Mouse (Mus musculus) intestine, postnatal 0 days (tissue): ENCODE results near the gene Plpp3. TPM values are rescaled to one million over a fixed set of nuclear protein-coding genes. Genes with fewer than 3 reads are reported as not detected.

Experiments
- ATAC-seq: fragments of 200-750 bp; cut with Nextera tagmentation; 2 replicates; pipeline ENCODE4 v1.8.0; 2017; ENCODE audit warnings: mild to moderate bottlenecking, moderate TSS enrichment, moderate library complexity
- H3K27ac ChIP-seq: fragments of 300-500 bp; sonication (generic); 2 replicates; pipeline ENCODE4 v1.5.1; 2014; ENCODE audit warnings: mild to moderate bottlenecking, low read depth, low read length, moderate library complexity
- H3K27me3 ChIP-seq: fragments of 300-500 bp; sonication (generic); replicated peaks from 2 replicates; pipeline ENCODE4 v1.6.1; 2014; ENCODE audit warnings: low read length, mixed read lengths; ENCODE audit not compliant: control insufficient read depth, insufficient read depth
- H3K36me3 ChIP-seq: fragments of 300-500 bp; sonication (generic); 2 replicates; pipeline ENCODE4 v1.6.1; 2014; ENCODE audit warnings: mild to moderate bottlenecking, moderate library complexity; ENCODE audit not compliant: control insufficient read depth, insufficient read depth
- H3K4me1 ChIP-seq: fragments of 300-500 bp; sonication (generic); replicated peaks from 2 replicates; pipeline ENCODE4 v1.6.1; 2014; ENCODE audit warnings: antibody characterized with exemption, low read length, mixed read lengths; ENCODE audit not compliant: control insufficient read depth, insufficient read depth
- H3K4me2 ChIP-seq: fragments of 300-500 bp; sonication (generic); replicated peaks from 2 replicates; pipeline ENCODE4 v1.6.1; 2014; ENCODE audit warnings: low read depth, mild to moderate bottlenecking, moderate library complexity
- H3K4me3 ChIP-seq: fragments of 300-500 bp; sonication (generic); 2 replicates; pipeline ENCODE4 v1.5.1; 2014; ENCODE audit warnings: low read depth, low read length
- H3K9ac ChIP-seq: fragments of 300-500 bp; sonication (generic); 2 replicates; pipeline ENCODE4 v1.6.1; 2014; ENCODE audit warnings: mild to moderate bottlenecking, low read depth, low read length
- H3K9me3 ChIP-seq: fragments of 300-500 bp; sonication (generic); 2 replicates; pipeline ENCODE4 v1.6.1; 2016; ENCODE audit warnings: mixed run types; ENCODE audit not compliant: control insufficient read depth
- CTCF ChIP-seq: sonication (generic); IDR thresholded peaks from 2 replicates; pipeline ENCODE4 v1.5.1; 2016; ENCODE audit warnings: low read depth, mild to moderate bottlenecking, control low read depth, antibody characterized with exemption, moderate library complexity
- WGBS: fragments of 180-500 bp; shearing (Covaris S2); extraction: QIAGEN DNeasy Blood & Tissue Kit; methylation state at CpG from one replicate; pipeline ENCODE4 v1.1.7; 2014; 5-methylcytosine and 5-hydroxymethylcytosine counted together
- polyA plus RNA-seq: library from polyadenylated mRNA; unstranded; fragments of >200 nt; fragmentation: Nextera tagmentation; extraction: Ambion mirVana; gene quantifications from 2 replicates; pipeline ENCODE4 v1.2.1, GENCODE M21; 2015

The Plpp3 gene
- polyA plus RNA-seq, 1 experiment from 2014 or later, result 84.1 TPM

- H3K4me1 ChIP-seq, result peaks cover 4% of the 10 kb centered on the region; the same call in 1 of the 2 replicates
- H3K9me3 ChIP-seq, result no peaks in the 10 kb centered on the region
- no peak overlapping the region for H3K4me2 ChIP-seq
- no peak for ATAC-seq
- H3K4me3 ChIP-seq, result no peak overlapping the region
- WGBS, result 88% methylated on average over 6 of the region's 6 CpGs
- no peak overlapping the region for H3K9ac ChIP-seq
- no peak for TF ChIP-seq CTCF
- no peak overlapping the region for H3K27ac ChIP-seq
- H3K36me3 ChIP-seq, result no peaks in the 10 kb centered on the region
- no peaks in the 10 kb centered on the region for H3K27me3 ChIP-seq
Measured at GRCm38 (mm10) chr4:105271166-105271565, 114.0 kb downstream of the Plpp3 start.

GRCm38 (mm10) chr4:105273034-105273433 is 115.9 kb downstream of the Plpp3 start:
- peaks cover 4% of the 10 kb centered on the region; the same call in 1 of the 2 replicates for H3K4me1 ChIP-seq
- H3K27ac ChIP-seq, result no peak overlapping the region
- H3K9me3 ChIP-seq, result no peaks in the 10 kb centered on the region
- H3K4me2 ChIP-seq, result no peak overlapping the region
- no peak overlapping the region for H3K9ac ChIP-seq
- no peak for TF ChIP-seq CTCF
- no peaks in the 10 kb centered on the region for H3K36me3 ChIP-seq
- no peak for ATAC-seq
- H3K27me3 ChIP-seq, result no peaks in the 10 kb centered on the region
- WGBS, result 82% methylated on average over 2 of the region's 2 CpGs
- no peak overlapping the region for H3K4me3 ChIP-seq

GRCm38 (mm10) chr4:105273486-105273885 is 116.3 kb downstream of the Plpp3 start:
- Histone ChIP-seq H3K27me3 (no peaks in the 10 kb centered on the region), H3K9me3 (no peaks in the 10 kb centered on the region), H3K4me1 (peaks cover 4% of the 10 kb centered on the region; the same call in 1 of the 2 replicates), H3K9ac (no peak overlapping the region), H3K27ac (no peak overlapping the region), H3K4me2 (no peak overlapping the region), H3K4me3 (no peak overlapping the region), H3K36me3 (no peaks in the 10 kb centered on the region)
- TF ChIP-seq CTCF, result no peak
- ATAC-seq, result no peak
- 91% methylated on average over 4 of the region's 4 CpGs for WGBS

- no peak overlapping the region for H3K9ac ChIP-seq
- TF ChIP-seq CTCF, result no peak
- no peaks in the 10 kb centered on the region for H3K27me3 ChIP-seq
- H3K9me3 ChIP-seq, result no peaks in the 10 kb centered on the region
- WGBS, result 64% methylated on average over 3 of the region's 3 CpGs
- H3K36me3 ChIP-seq, result no peaks in the 10 kb centered on the region
- no peaks in the 10 kb centered on the region; the same call in 1 of the 2 replicates for H3K4me1 ChIP-seq
- ATAC-seq, result no peak
- no peak overlapping the region for H3K27ac ChIP-seq
- no peak overlapping the region for H3K4me3 ChIP-seq
- no peak overlapping the region for H3K4me2 ChIP-seq
Measured at GRCm38 (mm10) chr4:105275616-105276015, 118.5 kb downstream of the Plpp3 start.

- ATAC-seq, result no peak
- no peak overlapping the region for H3K4me3 ChIP-seq
- H3K9me3 ChIP-seq, result no peaks in the 10 kb centered on the region
- no peak overlapping the region for H3K9ac ChIP-seq
- no peak overlapping the region for H3K27ac ChIP-seq
- no peaks in the 10 kb centered on the region; the same call in 1 of the 2 replicates for H3K4me1 ChIP-seq
- no peaks in the 10 kb centered on the region for H3K27me3 ChIP-seq
- H3K36me3 ChIP-seq, result no peaks in the 10 kb centered on the region
- H3K4me2 ChIP-seq, result no peak overlapping the region
- WGBS, result 44% methylated on average over 14 of the region's 14 CpGs
- TF ChIP-seq CTCF, result no peak
Measured at GRCm38 (mm10) chr4:105276062-105276795, 119.1 kb downstream of the Plpp3 start.

GRCm38 (mm10) chr4:105278161-105278560 is 121.0 kb downstream of the Plpp3 start:
- Histone ChIP-seq H3K27me3 (no peaks in the 10 kb centered on the region), H3K4me3 (no peak overlapping the region), H3K36me3 (no peaks in the 10 kb centered on the region), H3K9ac (no peak overlapping the region), H3K27ac (no peak overlapping the region), H3K4me1 (no peaks in the 10 kb centered on the region; the same call in 1 of the 2 replicates), H3K4me2 (no peak overlapping the region), H3K9me3 (no peaks in the 10 kb centered on the region)
- no peak for TF ChIP-seq CTCF
- no peak for ATAC-seq
- 77% methylated on average over 9 of the region's 9 CpGs for WGBS
